Mouse (Mus musculus) cerebral cortex, adult 2 months (tissue): Measurements from ENCODE around the gene Gm13757.

Experiments used
- WGBS: fragments of 180-500 bp; shearing (Covaris S2); methylation state at CpG from one replicate; pipeline ENCODE4 v1.1.7; 2018; 5-methylcytosine and 5-hydroxymethylcytosine counted together

The Gm13757 gene

DNA sequence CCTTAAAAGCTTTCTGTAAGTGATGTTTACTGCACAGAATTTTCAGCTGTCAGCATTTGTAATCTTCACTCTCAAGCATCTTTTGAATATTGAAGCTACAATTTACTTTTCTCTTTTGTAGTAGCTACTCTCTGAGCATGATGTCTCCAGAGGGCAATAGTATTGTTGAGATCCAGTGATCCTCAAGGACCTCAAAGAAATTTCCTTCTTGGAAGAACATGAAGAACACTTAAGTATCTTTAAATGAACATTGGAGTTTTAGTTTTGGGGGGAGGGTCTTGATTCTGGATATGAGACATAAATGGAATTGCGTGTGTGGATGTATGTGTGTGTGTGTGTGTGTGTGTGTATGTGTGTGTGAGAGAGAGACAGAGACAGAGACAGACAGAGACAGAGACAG, at the start of gene Gm13757:
Gm13757 (minus strand) TSS at position 101 of the 400 bp plus-strand sequence.
- WGBS, result 100% methylated on average over 1 of the region's 1 CpGs

DNA sequence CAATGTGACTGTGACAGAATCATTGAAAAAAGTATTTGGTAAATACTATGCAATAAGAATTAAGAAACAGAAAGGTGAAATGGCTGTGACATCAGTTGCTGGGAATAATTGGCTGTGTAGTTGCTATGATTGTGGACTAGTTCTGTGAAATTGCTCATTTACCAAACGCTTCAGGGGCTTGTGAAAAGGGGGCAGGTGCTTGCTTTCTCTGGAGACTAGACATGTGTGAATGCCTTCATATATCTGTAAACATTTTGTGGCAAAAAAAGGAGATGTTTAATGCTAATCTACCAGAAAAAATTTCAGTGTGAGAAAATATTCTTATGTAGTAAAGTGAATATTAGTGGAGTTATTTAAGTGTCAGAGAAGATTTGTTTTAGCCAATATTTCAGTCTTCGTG, 44.1 kb upstream of the Gm13757 start, which contains the start of gene Olfr1185-ps1:
Olfr1185-ps1 (plus strand) TSS at position 301 of the 400 bp plus-strand sequence.
- 62% methylated on average over 2 of the region's 2 CpGs for WGBS

DNA sequence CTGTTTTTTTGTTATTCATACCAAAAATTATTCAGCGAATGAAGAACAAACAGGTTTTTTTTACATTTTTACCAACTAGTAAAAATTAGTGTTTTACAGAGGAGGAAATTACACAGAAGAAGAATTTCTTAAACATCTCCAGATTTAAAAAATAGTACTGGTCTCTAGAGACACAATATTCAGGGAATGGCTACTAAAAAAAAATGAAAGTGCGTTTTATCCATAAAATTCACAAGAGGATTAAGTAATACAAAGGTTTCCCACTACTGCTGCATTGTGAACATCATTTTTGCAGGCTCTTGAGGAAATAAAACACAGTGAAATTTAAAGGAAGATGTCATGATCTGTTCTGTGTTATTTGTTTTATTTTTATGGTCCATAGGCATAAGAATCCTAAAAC, 34.4 kb upstream of the Gm13757 start, which contains the start of gene Olfr1184:
Olfr1184 (plus strand) TSS at position 301 of the 400 bp plus-strand sequence.
- 86% methylated on average over 2 of the region's 2 CpGs for WGBS

DNA sequence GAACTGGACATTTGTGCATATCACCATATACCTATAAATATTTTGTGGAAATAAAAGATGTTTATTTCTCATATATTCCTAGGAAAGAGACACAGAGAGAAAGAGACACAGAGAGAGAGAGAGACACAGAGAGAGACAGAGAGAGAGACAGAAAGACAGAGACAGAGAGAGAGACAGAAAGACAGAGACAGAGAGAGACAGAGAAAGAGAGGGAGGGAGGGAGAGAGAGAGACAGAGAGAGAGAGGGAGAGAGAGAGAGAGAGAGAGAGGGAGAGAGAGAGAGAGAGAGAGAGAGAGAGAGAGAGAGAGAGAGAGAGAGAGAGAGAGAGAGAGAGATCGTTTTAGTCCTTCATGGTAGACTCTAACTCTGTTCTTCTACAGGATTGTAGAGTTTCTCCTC, 5.6 kb upstream of the Gm13757 start, which contains the start of gene Olfr1183:
Olfr1183 (plus strand) TSS at position 301 of the 400 bp plus-strand sequence.
- 100% methylated on average over 1 of the region's 1 CpGs for WGBS

DNA sequence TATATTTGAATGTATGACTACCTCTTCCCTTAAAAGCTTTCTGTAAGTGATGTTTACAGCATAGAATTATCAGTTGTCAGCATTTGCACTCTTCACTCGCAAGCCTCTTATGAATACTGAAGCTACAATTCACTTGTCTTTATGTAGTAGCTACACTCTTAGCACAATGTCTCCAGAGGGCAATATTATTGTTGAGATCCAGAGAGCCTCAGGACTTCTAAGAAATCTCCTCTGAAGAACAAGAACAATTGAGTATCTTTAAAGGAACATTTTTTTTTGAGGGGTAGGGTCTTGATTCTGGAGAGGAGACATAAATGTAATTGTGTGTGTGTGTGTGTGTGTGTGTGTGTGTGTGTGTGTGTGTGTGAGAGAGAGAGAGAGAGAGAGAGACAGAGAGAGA, 22.9 kb downstream of the Gm13757 start, which contains the start of gene Olfr1181:
Olfr1181 (minus strand) TSS at position 101 of the 400 bp plus-strand sequence.
- 91% methylated on average over 1 of the region's 1 CpGs for WGBS

DNA sequence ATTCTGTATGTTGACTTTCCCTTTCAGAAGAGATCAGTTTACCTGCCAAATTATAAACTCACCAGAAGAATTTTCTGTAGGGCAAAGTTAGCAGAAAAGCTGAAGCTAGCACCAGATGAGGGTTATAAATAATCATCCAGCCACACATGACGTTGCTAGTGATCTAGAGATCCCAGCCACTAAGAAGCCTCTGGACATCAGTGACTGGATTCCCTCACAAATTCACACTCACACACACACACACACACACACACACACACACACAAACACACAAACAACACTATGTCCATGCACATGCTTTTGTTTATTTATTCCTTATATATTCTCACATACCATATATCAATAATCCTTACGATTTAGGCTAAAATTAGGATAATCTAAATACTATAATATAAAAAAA, 29.9 kb downstream of the Gm13757 start, which contains the start of gene Olfr1180:
Olfr1180 (minus strand) TSS at position 101 of the 400 bp plus-strand sequence.
- WGBS, result 73% methylated on average over 2 of the region's 2 CpGs

DNA sequence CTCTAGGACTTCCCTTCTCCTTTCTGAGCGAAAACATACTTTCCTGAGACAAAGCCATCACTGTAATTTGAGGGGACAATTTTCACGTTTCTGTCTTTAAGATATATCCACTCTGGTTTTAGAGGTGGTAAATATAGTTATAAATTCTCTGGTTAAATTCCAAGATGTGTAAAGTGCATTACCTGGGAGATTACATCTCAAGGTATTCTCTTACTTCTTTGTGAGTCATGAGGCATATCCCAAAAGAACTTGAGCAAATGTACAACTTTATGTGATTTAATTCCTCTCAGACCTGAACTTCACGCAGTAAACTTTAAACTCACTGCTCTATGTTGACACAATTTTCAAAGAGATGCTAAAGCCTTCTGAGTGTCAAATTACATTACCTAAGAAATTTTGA, 42.6 kb downstream of the Gm13757 start, which contains the start of gene Olfr1179:
Olfr1179 (minus strand) TSS at position 101 of the 400 bp plus-strand sequence.
- WGBS, result 74% methylated on average over 3 of the region's 3 CpGs
